Comparison of ENCODE assay signal across 22 mouse cellular contexts in genomic region chr5:39257745-39258144, GRCm38 (mm10).
A peak's percentile ranks its signal among the peaks of the same experiment; 100 is the strongest.
DNase-seq lines count a peak whose midpoint lies in the region; ATAC-seq and TF ChIP-seq lines count a peak whose summit lies in the region.
"Had no signal": no experiment of that assay in that cellular context is flagged by ENCODE, and none has a peak within 500 bp of the region (broad histone marks: within the 10 kb centered on the region; RNA-seq: fewer than 3 reads in every experiment).

No protein-coding gene starts in this region.

- no peak for TF ChIP-seq CTCF in CH12.LX (conservative IDR thresholded peaks at IDR 0.05 in 1 of 2, IDR thresholded peaks at IDR 0.05 in 1 of 2; ENCODE audit: low read depth in 2 of 2, low read length in 2 of 2)

- H3K36me3 ChIP-seq in CH12.LX (replicated peaks in 1 of 2; ENCODE audit: control insufficient read depth in 1 of 2, insufficient read depth in 1 of 2, low read length in 1 of 2): no peaks in the 10 kb centered on the region
- H3K36me3 ChIP-seq in splenic B cell, adult 2 months (ENCODE audit: control insufficient read depth, insufficient read depth, low read length, poor library complexity, severe bottlenecking): no peaks in the 10 kb centered on the region
- H3K36me3 ChIP-seq in midbrain, embryonic 15.5 days (replicated peaks): no peaks in the 10 kb centered on the region
- H3K36me3 ChIP-seq: embryonic facial prominence, embryonic 15.5 days; forebrain, embryonic 10.5 days; forebrain, embryonic 15.5 days; heart, embryonic 15.5 days; intestine, embryonic 15.5 days had no signal

- no peak for TF ChIP-seq EP300 in CH12.LX (IDR thresholded peaks at IDR 0.05; ENCODE audit: low read length)

- no peaks in the 10 kb centered on the region for H3K9me3 ChIP-seq in CH12.LX (replicated peaks; ENCODE audit: low read length)
- no peaks in the 10 kb centered on the region for H3K9me3 ChIP-seq in midbrain, embryonic 15.5 days
- H3K9me3 ChIP-seq: embryonic facial prominence, embryonic 15.5 days; forebrain, embryonic 10.5 days; forebrain, embryonic 15.5 days; heart, embryonic 15.5 days; intestine, embryonic 15.5 days had no signal

- H3K9ac ChIP-seq in CH12.LX (ENCODE audit: insufficient read depth, low read depth): no peak overlapping the region
- H3K9ac ChIP-seq in midbrain, embryonic 15.5 days: no peak overlapping the region
- H3K9ac ChIP-seq: embryonic facial prominence, embryonic 15.5 days; forebrain, embryonic 15.5 days; heart, embryonic 15.5 days; intestine, embryonic 15.5 days had no signal

- no peak overlapping the region for H3K27ac ChIP-seq in CH12.LX (ENCODE audit: insufficient read depth, low read depth)
- H3K27ac ChIP-seq in midbrain, embryonic 15.5 days: no peak overlapping the region
- H3K27ac ChIP-seq: embryonic facial prominence, embryonic 15.5 days; forebrain, embryonic 10.5 days; forebrain, embryonic 15.5 days; heart, adult 2 months; heart, embryonic 15.5 days; hindbrain, postnatal 0 days; intestine, embryonic 15.5 days had no signal

- H3K27me3 ChIP-seq in CH12.LX (replicated peaks): no peaks in the 10 kb centered on the region
- H3K27me3 ChIP-seq in splenic B cell, adult 2 months (ENCODE audit: control insufficient read depth, insufficient read depth, low read length, poor library complexity, severe bottlenecking): no peaks in the 10 kb centered on the region
- no peaks in the 10 kb centered on the region for H3K27me3 ChIP-seq in midbrain, embryonic 15.5 days (replicated peaks)
- H3K27me3 ChIP-seq: embryonic facial prominence, embryonic 15.5 days; forebrain, embryonic 15.5 days; heart, embryonic 15.5 days; intestine, embryonic 15.5 days had no signal

- TF ChIP-seq RAD21 in CH12.LX (IDR thresholded peaks at IDR 0.05; ENCODE audit: low read depth, low read length): no peak

- 94% methylated on average over 2 of the region's 2 CpGs for WGBS in midbrain, embryonic 15.5 days

- no peak overlapping the region for H3K4me3 ChIP-seq in CH12.LX (replicated peaks in 1 of 3; ENCODE audit: low read depth in 2 of 3, low read length in 2 of 3, poor library complexity in 1 of 3)
- no peak overlapping the region for H3K4me3 ChIP-seq in midbrain, embryonic 15.5 days
- H3K4me3 ChIP-seq: embryonic facial prominence, embryonic 15.5 days; erythroblast, embryonic 14.5 days; forebrain, embryonic 10.5 days; forebrain, embryonic 15.5 days; heart, adult 2 months; heart, embryonic 15.5 days; intestine, embryonic 15.5 days had no signal

- dilution Hi-C loops in CH12.LX (cut with MboI; ENCODE audit: extremely low pct_ligation_motif_present, extremely low pct_unique_long_range_greater_than_20kb, low sequenced_read_pairs): no loop called here

- no peaks in the 10 kb centered on the region for H3K79me2 ChIP-seq in CH12.LX (replicated peaks; ENCODE audit: control insufficient read depth, extremely low read depth, insufficient read depth, poor library complexity, severe bottlenecking)

- TF ChIP-seq POLR2A in CH12.LX (IDR thresholded peaks at IDR 0.05; ENCODE audit: low read depth, low read length): no peak

- ATAC-seq in hematopoietic stem cell, adult 5-6 weeks (replicated peaks in 1 of 2; ENCODE audit: insufficient read depth in 1 of 2, low FRiP score in 2 of 2, low TSS enrichment in 1 of 2, low read depth in 1 of 2, poor library complexity in 2 of 2, severe bottlenecking in 2 of 2): peak; percentile 85 to 87
- ATAC-seq in midbrain, embryonic 15.5 days (replicated peaks): no peak
- ATAC-seq: forebrain, embryonic 15.5 days; hindbrain, postnatal 0 days; intestine, embryonic 15.5 days had no signal

- H3K4me2 ChIP-seq in CH12.LX (ENCODE audit: insufficient read depth, low read depth, poor library complexity, severe bottlenecking): no peak overlapping the region
- no peak overlapping the region for H3K4me2 ChIP-seq in midbrain, embryonic 15.5 days
- H3K4me2 ChIP-seq: embryonic facial prominence, embryonic 15.5 days; forebrain, embryonic 15.5 days; heart, embryonic 11.5 days; heart, embryonic 15.5 days; intestine, embryonic 15.5 days had no signal

- DNase-seq in CD4-positive, CD25-positive, alpha-beta regulatory T cell, adult 2 months (ENCODE audit: low read depth, low spot score): peak; percentile 12
- peak; percentile 6 for DNase-seq in CH12.LX (ENCODE audit: extremely low read depth)
- peak; percentile 6 for DNase-seq in splenic B cell, adult 2 months (ENCODE audit: low read depth, low spot score)
- no peak for DNase-seq in cerebellum, adult 9-10 months
- DNase-seq: adrenal gland, adult 2 months; adrenal gland, postnatal 25 days; cerebellum, adult 18-20 months; cerebellum, postnatal 10 days; embryo, embryonic 11 days; gastrocnemius, postnatal 10 days; heart, adult 2 months; heart, postnatal 14 days had no signal

- in situ Hi-C loops in CH12.LX (cut with MboI; ENCODE audit: low pct_ligation_motif_present, low pct_unique_long_range_greater_than_20kb, low sequenced_read_pairs): no loop called here

- peaks cover 0 to 6% of the 10 kb centered on the region in 2 experiments; a peak in 1 of 4 replicates for H3K4me1 ChIP-seq in CH12.LX (ENCODE audit: control insufficient read depth in 1 of 2, insufficient read depth in 2 of 2)
- no peaks in the 10 kb centered on the region for H3K4me1 ChIP-seq in midbrain, embryonic 15.5 days
- H3K4me1 ChIP-seq: embryonic facial prominence, embryonic 15.5 days; forebrain, embryonic 10.5 days; heart, embryonic 15.5 days; intestine, embryonic 15.5 days had no signal

TF ChIP-seq in CH12.LX, 34 proteins besides CTCF, POLR2A, EP300 and RAD21:
- TF ChIP-seq MXI1 (IDR thresholded peaks at IDR 0.05; ENCODE audit: low read depth, low read length) (no peak), ZKSCAN1 (IDR thresholded peaks at IDR 0.05; ENCODE audit: borderline replicate concordance, low read depth, low read length) (no peak), ZC3H11A (IDR thresholded peaks at IDR 0.05; ENCODE audit: low read depth, low read length) (no peak), IRF4 (IDR thresholded peaks at IDR 0.05; ENCODE audit: low read depth, low read length) (no peak), BHLHE40 (IDR thresholded peaks at IDR 0.05; ENCODE audit: low read depth, low read length) (no peak), NRF1 (IDR thresholded peaks at IDR 0.05; ENCODE audit: low read depth, low read length) (no peak), MAFK (IDR thresholded peaks at IDR 0.05; ENCODE audit: insufficient replicate concordance, low read length) (no peak), MAX (IDR thresholded peaks at IDR 0.05; ENCODE audit: low read length) (no peak), NELFE (IDR thresholded peaks at IDR 0.05; ENCODE audit: low read depth, low read length) (no peak), SMC3 (IDR thresholded peaks at IDR 0.05; ENCODE audit: low read depth, low read length) (no peak), ELF1 (IDR thresholded peaks at IDR 0.05; ENCODE audit: low read depth, low read length) (no peak), CHD2 (IDR thresholded peaks at IDR 0.05; ENCODE audit: low read length) (no peak), KAT2A (IDR thresholded peaks at IDR 0.05; ENCODE audit: insufficient replicate concordance, low read length) (no peak), MEF2A (IDR thresholded peaks at IDR 0.05; ENCODE audit: borderline replicate concordance, low read depth, low read length) (no peak)
